Mouse (Mus musculus): ENCODE results near the gene Apoc4. TPM values are rescaled to one million over a fixed set of nuclear protein-coding genes. Genes with fewer than 3 reads are reported as not detected.
A peak's percentile ranks its signal among the peaks of the same experiment; 100 is the strongest.

Gene Apoc4
- polyA plus RNA-seq, 1 experiment from 2014 or later, result not detected

- Histone ChIP-seq H3K4me3 (0 out of 2 replicates have a peak overlapping the region, but pooled peaks have one; percentile 66), H3K9me3 (no peaks in the 10 kb centered on the region), H3K4me1 (replicated peaks) (peaks cover 25% of the 10 kb centered on the region), H3K27ac (replicated peaks) (no peak overlapping the region), H3K36me3 (peaks cover 37% of the 10 kb centered on the region), H3K4me2 (peak overlapping the region; percentile 77; the same call in 1 of the 2 replicates), H3K27me3 (no peaks in the 10 kb centered on the region), H3K9ac (no peak overlapping the region)
- no peak for ATAC-seq (ENCODE audit: low FRiP score, low read depth)
- WGBS, result 91% methylated on average over 9 of the region's 9 CpGs
Observed at GRCm38 (mm10) chr7:19713598-19713997, 32.3 kb upstream of the Apoc4 start.

- 58% methylated on average over 4 of the region's 4 CpGs for WGBS
- peaks cover 25% of the 10 kb centered on the region for H3K4me1 ChIP-seq (replicated peaks)
- no peak overlapping the region for H3K4me2 ChIP-seq
- H3K9me3 ChIP-seq, result no peaks in the 10 kb centered on the region
- no peak overlapping the region for H3K9ac ChIP-seq
- no peaks in the 10 kb centered on the region for H3K27me3 ChIP-seq
- no peak for ATAC-seq (ENCODE audit: low FRiP score, low read depth)
- no peak overlapping the region for H3K4me3 ChIP-seq
- no peak overlapping the region for H3K27ac ChIP-seq (replicated peaks)
- peaks cover 39% of the 10 kb centered on the region for H3K36me3 ChIP-seq
Observed at GRCm38 (mm10) chr7:19713196-19713595, 31.9 kb upstream of the Apoc4 start.

DNA sequence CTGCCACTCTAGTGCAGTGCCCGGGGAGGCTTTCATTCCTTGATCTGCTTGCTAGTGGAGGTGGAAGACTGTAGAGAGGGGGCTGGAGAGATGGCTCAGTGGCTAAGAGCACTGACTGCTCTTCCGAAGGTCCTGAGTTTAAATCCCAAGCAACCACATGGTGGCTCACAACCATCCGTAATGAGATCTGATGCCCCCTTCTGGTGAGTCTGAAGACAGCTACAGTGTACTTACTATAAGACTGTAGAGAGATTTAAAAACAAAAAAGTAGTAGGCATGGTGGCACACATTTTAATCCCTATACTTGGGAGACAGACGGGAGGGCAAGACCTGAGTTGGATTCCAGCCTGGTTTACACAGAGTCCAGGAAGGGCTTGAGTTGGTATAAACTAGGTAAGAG, 31.1 kb upstream of the Apoc4 start:
- Histone ChIP-seq H3K9me3 (no peaks in the 10 kb centered on the region), H3K27ac (replicated peaks) (no peak overlapping the region), H3K36me3 (peaks cover 43% of the 10 kb centered on the region), H3K4me3 (no peak overlapping the region), H3K27me3 (no peaks in the 10 kb centered on the region), H3K4me2 (no peak overlapping the region), H3K9ac (no peak overlapping the region), H3K4me1 (replicated peaks) (peaks cover 25% of the 10 kb centered on the region)
- ATAC-seq (ENCODE audit: low FRiP score, low read depth), result no peak
- 75% methylated on average over 4 of the region's 4 CpGs for WGBS

- Histone ChIP-seq H3K27me3 (no peaks in the 10 kb centered on the region), H3K9me3 (no peaks in the 10 kb centered on the region), H3K27ac (replicated peaks) (no peak overlapping the region), H3K36me3 (peaks cover 49% of the 10 kb centered on the region), H3K9ac (no peak overlapping the region), H3K4me1 (replicated peaks) (peaks cover 17% of the 10 kb centered on the region), H3K4me3 (no peak overlapping the region), H3K4me2 (no peak overlapping the region)
- 96% methylated on average over 10 of the region's 10 CpGs for WGBS
- ATAC-seq (ENCODE audit: low FRiP score, low read depth), result no peak
Observed at GRCm38 (mm10) chr7:19710650-19711049, 29.4 kb upstream of the Apoc4 start.

GRCm38 (mm10) chr7:19705271-19705670, 24.0 kb upstream of the Apoc4 start:
- peaks cover 27% of the 10 kb centered on the region for H3K36me3 ChIP-seq
- no peaks in the 10 kb centered on the region for H3K9me3 ChIP-seq
- no peak for ATAC-seq (ENCODE audit: low FRiP score, low read depth)

DNA sequence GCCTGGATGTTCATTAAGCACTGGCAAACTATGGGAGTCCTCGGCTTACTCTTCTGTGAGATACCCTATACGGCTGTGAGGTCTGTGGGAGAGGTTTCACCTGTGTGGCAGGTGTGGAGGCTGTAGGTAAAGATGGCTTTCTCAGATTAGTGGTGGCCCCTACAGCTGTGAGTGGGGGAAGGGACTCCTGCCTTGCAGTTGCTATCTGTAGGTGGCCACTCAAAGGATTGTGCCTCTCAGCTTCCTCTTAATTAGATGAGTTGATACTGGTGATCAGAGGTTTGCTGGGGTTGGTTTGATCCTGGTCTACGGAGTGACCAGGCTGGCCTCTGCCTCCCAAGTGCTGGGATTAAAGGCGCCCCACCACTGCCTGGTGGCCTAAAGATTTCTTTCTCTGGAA, 23.2 kb upstream of the Apoc4 start:
- WGBS, result 96% methylated on average over 4 of the region's 4 CpGs
- Histone ChIP-seq H3K27ac (replicated peaks) (no peak overlapping the region), H3K4me1 (replicated peaks) (peaks cover 2% of the 10 kb centered on the region), H3K27me3 (no peaks in the 10 kb centered on the region), H3K9ac (no peak overlapping the region), H3K9me3 (no peaks in the 10 kb centered on the region), H3K4me3 (no peak overlapping the region), H3K4me2 (no peak overlapping the region), H3K36me3 (peaks cover 20% of the 10 kb centered on the region)
- no peak for ATAC-seq (ENCODE audit: low FRiP score, low read depth)

More at GRCm38 (mm10) chr7:19705271-19705670, 24.0 kb upstream of the Apoc4 start:
- H3K27ac ChIP-seq (replicated peaks), result no peak overlapping the region
- no peaks in the 10 kb centered on the region for H3K27me3 ChIP-seq
- H3K4me3 ChIP-seq, result no peak overlapping the region
- no peak overlapping the region for H3K9ac ChIP-seq
- H3K4me2 ChIP-seq, result no peak overlapping the region
- WGBS, result 96% methylated on average over 7 of the region's 7 CpGs
- H3K4me1 ChIP-seq (replicated peaks), result no peaks in the 10 kb centered on the region

DNA sequence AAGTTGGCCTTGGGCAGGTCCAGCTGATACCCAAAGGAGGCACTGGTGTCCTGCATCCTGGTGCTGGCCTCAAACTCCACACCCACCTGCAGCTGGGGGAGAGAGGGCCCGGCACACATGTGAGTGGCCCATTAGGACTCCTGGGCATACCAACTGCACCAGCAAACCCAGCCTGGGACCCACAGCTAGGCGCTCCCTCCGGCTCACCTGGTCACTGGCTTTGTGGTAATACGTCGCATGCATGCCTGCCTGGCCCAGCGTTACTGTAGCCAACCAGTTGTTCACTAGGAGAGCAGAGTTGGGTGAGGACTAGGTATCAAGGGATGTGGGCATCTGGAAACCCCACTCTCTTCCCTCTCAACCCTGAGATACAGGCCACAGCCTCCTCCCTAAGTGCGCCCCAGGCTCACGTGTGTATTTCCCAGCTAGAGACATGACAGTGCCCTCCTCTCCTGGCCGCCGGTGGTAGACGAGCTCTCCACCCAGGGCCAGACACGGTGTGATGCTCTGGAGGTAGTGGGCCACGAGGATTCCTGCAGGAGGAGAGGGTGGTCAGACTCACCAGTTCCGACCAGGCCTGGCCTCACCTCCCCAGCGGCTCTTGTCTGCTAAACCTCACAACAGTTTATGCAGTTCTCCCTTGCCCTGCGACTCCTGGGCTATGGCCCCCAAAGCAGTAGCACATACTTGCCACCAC, 21.7 kb upstream of the Apoc4 start:
- Histone ChIP-seq H3K27ac (replicated peaks) (no peak overlapping the region), H3K4me3 (no peak overlapping the region), H3K4me1 (replicated peaks) (peaks cover 17% of the 10 kb centered on the region), H3K36me3 (peaks cover 9% of the 10 kb centered on the region; the same call in 1 of the 2 replicates), H3K4me2 (no peak overlapping the region), H3K27me3 (no peaks in the 10 kb centered on the region), H3K9ac (no peak overlapping the region), H3K9me3 (no peaks in the 10 kb centered on the region)
- ATAC-seq (ENCODE audit: low FRiP score, low read depth), result no peak
- WGBS, result 95% methylated on average over 16 of the region's 16 CpGs

DNA sequence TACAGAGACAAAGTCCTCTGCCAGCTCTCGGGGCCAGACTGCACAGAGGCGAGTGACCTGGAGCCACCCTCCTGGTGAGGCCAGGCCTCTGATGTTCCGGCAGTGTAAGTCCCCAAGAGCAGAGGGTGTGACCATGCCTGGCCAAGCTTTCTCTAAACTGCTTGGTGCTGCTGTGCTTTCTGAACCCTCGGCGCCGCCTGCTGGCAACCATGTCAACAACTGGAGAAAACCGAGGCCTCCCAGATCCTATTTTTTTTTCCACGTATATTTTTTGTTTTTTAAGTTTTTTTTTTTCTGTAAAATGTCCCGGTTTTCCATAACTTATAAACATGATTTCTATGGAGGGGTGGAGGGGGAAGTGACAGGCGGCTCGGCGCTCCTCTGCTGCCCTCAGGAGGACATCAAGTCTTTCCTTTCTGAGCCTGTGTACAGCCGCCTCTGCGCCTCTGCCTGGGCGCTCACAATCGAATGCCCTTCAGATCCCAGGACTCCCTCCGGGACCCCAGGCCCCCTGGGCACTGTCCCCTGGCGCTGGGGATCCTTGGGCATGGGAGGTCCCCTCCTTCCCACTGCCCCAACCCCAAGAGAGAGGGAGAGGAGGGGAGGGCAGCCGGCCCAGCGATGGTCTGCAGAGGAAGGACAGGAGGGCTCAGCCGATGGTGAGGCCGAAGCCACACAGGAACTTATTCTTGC, 19.9 kb upstream of the Apoc4 start:
- Histone ChIP-seq H3K9me3 (no peaks in the 10 kb centered on the region), H3K4me2 (no peak overlapping the region), H3K9ac (no peak overlapping the region), H3K4me1 (replicated peaks) (peaks cover 18% of the 10 kb centered on the region), H3K4me3 (no peak overlapping the region), H3K27me3 (no peaks in the 10 kb centered on the region), H3K36me3 (no peaks in the 10 kb centered on the region; the same call in 1 of the 2 replicates), H3K27ac (replicated peaks) (peak overlapping the region; percentile 35; the same call in 1 of the 2 replicates)
- WGBS, result 32% methylated on average over 22 of the region's 22 CpGs
- ATAC-seq (ENCODE audit: low FRiP score, low read depth), result peak; percentile 67; the same call in 1 of the 2 replicates

- H3K27me3 ChIP-seq, result no peaks in the 10 kb centered on the region
- H3K36me3 ChIP-seq, result no peaks in the 10 kb centered on the region; the same call in 1 of the 2 replicates
- H3K4me2 ChIP-seq, result no peak overlapping the region
- 63% methylated on average over 12 of the region's 12 CpGs for WGBS
- ATAC-seq (ENCODE audit: low FRiP score, low read depth), result no peak
- no peak overlapping the region for H3K9ac ChIP-seq
- H3K9me3 ChIP-seq, result no peaks in the 10 kb centered on the region
- H3K4me1 ChIP-seq (replicated peaks), result peaks cover 18% of the 10 kb centered on the region
- H3K27ac ChIP-seq (replicated peaks), result peak overlapping the region; percentile 32
- no peak overlapping the region for H3K4me3 ChIP-seq
Observed at GRCm38 (mm10) chr7:19700299-19701068, 19.2 kb upstream of the Apoc4 start.

GRCm38 (mm10) chr7:19699827-19700148, 18.5 kb upstream of the Apoc4 start:
- Histone ChIP-seq H3K27ac (replicated peaks) (peak overlapping the region; percentile 54), H3K4me3 (no peak overlapping the region), H3K9me3 (no peaks in the 10 kb centered on the region), H3K9ac (no peak overlapping the region), H3K4me2 (no peak overlapping the region), H3K36me3 (no peaks in the 10 kb centered on the region; the same call in 1 of the 2 replicates), H3K4me1 (replicated peaks) (peaks cover 18% of the 10 kb centered on the region), H3K27me3 (no peaks in the 10 kb centered on the region)
- WGBS, result 81% methylated on average over 4 of the region's 4 CpGs
- no peak for ATAC-seq (ENCODE audit: low FRiP score, low read depth)

GRCm38 (mm10) chr7:19698907-19699826, 17.9 kb upstream of the Apoc4 start, which contains the start of gene Apoe:
Gene Apoe, minus strand, starts transcription at chr7:19699188.
- H3K27ac ChIP-seq (replicated peaks), result peak within 1 kb of the TSS; percentile 54
- no peaks in the 10 kb centered on the region for H3K9me3 ChIP-seq
- peak within 1 kb of the TSS; percentile 34 for H3K4me3 ChIP-seq
- no peaks in the 10 kb centered on the region; the same call in 1 of the 2 replicates for H3K36me3 ChIP-seq
- peak within 1 kb of the TSS; percentile 58 for H3K4me2 ChIP-seq
- ATAC-seq (ENCODE audit: low FRiP score, low read depth), result peak; percentile 72
- peaks cover 18% of the 10 kb centered on the region for H3K4me1 ChIP-seq (replicated peaks)
- 2% methylated on average over 19 of the region's 20 CpGs for WGBS
- H3K9ac ChIP-seq, result peak within 1 kb of the TSS; percentile 30
- H3K27me3 ChIP-seq, result no peaks in the 10 kb centered on the region

Data from hindbrain, embryonic 15.5 days (tissue).